Mouse (Mus musculus) neutrophil, adult 65 days (primary cell): ENCODE measurements around the gene Rprm. TPM values are rescaled to one million over a fixed set of nuclear protein-coding genes. Genes with fewer than 3 reads are reported as not detected.

Experiments used
- total RNA-seq: library from RNA; stranded (reverse); gene quantifications from 2 replicates; pipeline ENCODE4 v1.2.4, GENCODE M21; 2023

Gene Rprm
- not detected in 2 replicates for total RNA-seq

DNA sequence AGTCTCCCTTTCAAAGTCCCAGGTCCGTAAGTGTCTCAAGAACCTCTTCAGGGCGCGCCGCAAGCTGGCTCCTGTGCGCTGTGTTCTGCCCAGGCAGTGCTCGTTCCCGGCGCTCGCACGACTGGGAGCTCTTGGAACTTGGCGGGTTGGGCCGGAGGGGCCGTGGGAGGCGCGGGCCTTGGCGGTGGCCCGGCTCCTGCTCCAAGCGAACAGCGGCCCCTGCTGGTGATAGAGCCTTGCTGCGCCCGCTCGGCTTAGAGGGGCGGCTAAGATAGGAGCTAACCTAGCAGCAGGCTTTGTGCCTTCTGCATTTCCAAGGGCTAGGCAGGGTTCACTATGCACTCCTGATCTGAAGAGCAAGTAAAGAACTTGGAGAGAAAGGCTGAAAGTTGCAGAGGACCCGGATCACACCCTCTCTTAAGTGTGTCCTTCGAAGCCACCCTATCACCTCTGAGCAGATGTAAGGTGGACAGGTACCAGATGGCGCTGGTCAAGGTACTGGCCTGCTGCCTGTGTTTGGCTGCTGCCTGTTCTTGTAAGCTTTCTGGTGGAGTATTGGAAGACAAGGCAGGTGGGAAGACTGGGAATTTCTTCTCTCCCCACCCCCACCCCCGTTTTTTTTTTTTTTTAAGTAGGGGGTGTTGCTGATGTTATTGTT, at the start of gene Rprm:
Rprm (minus strand) TSS at position 123 of the 658 bp plus-strand sequence.

